Mouse (Mus musculus) layer of hippocampus, adult 11-12 months (tissue): ENCODE data around the gene Mroh7.

Experiments used
- DNase-seq: peaks from one replicate; pipeline ENCODE4 v3.0.0; 2022; ENCODE audit warnings: low spot score

The Mroh7 gene

GRCm38 (mm10) chr4:106693841-106694430, 36.8 kb downstream of the Mroh7 start:
- DNase-seq: no peak

GRCm38 (mm10) chr4:106688636-106689296, 42.0 kb downstream of the Mroh7 start:
- no peak for DNase-seq

DNA sequence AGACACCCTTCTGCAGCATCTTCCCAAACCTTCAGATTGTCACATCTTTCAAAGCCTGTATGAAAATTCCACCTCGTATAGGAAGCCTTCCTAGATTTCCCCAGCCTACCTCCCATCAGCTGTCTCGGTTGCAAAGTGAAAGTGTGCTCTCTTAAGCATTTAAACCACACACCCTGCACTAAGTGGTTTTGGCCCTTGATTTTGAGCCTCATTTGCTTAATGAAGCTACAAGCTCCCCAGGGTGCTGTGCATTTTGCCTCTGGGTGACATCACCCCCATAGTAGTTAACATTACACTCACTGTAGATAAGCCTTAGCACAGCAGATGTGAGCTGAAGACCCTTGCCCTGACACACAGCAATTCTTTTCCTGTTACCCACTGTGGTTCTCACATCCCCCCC, 49.8 kb downstream of the Mroh7 start:
- no peak for DNase-seq

- DNase-seq: no peak
Measured at GRCm38 (mm10) chr4:106679152-106679551, 51.6 kb downstream of the Mroh7 start.

DNA sequence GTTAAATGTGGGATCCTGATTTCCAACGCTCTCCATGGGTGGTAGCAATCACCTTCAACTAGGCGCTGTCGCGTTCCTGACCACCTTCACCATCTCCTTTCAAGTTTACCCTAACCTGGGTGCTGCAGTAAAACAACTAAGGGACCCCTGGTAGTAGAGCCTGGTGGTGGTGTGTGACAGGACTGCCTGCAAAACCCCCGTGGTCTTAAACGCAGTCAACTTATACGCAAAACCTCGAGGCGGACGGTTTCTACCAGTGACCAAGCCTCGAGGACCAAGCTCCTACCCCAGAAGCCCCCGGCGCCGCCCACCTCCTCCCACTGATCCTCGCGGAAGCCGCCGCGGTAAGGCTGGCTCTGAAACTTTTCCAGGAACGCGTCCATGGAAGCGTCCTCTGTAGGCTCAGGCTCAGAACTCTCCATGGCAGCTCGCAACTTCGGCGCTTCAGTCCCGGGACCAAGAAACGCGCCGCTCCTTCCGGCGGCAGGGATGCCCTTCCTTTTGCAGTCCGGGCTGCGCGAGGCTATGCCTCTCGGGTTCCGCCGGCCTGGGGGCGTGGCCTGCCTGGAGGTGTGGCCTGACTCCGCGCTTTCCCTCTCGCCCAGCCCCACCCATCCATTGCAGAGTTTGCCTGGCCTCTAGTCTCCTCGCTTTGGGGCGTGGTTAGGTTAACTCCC, 52.1 kb downstream of the Mroh7 start, which contains the start of gene Ttc4:
TSS of gene Ttc4 (minus strand) at position 503 of the 677 bp plus-strand sequence.
- peak; percentile 85 for DNase-seq

- no peak for DNase-seq
Measured at GRCm38 (mm10) chr4:106676749-106677148, 54.0 kb downstream of the Mroh7 start.

- DNase-seq: no peak
Measured at GRCm38 (mm10) chr4:106666546-106666945, 64.2 kb downstream of the Mroh7 start.

DNA sequence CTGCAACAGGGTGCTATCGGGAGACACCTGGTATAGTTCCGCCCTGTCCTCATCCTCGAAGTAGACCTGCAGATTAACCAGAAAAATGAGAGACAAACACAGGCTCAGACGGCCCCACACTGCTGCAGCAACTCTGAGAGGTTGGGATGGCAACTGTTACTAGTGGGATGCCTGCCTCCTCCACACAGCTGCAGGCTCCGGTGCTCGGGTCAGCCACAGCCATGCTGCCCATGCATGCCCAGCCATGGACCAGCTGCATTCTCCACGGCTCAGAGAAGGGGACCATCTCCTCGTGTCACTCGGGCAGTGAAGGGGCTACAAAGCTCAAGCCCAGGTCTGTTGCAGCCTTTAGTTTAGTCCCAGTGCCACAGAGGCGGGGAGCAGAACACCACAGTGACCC, 65.1 kb downstream of the Mroh7 start:
- no peak for DNase-seq

- no peak for DNase-seq
Measured at GRCm38 (mm10) chr4:106665269-106665668, 65.5 kb downstream of the Mroh7 start.

DNA sequence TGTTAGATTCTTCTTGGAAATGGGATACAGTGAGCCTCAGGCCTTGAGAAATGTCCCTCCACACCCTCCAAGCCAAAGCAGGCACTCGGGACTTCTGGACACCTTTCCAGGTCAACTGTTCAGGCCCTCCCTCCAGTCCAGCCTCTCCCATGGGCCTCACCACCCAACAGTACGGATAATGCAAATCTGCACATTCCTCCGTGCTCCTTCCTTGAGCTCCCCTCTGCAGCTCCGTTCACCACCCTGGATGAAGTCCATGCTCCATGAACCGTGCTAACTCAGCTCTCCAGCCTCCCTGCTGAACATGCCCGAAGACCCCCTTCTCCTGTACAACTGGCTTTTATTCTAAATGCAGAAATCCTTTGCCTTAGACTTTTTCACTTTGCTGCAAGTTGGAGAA, 66.0 kb downstream of the Mroh7 start:
- DNase-seq: no peak

GRCm38 (mm10) chr4:106663956-106664470, 66.7 kb downstream of the Mroh7 start:
- no peak for DNase-seq

GRCm38 (mm10) chr4:106655681-106656080, 75.0 kb downstream of the Mroh7 start:
- no peak for DNase-seq

- DNase-seq: no peak
Measured at GRCm38 (mm10) chr4:106653051-106653450, 77.7 kb downstream of the Mroh7 start.

GRCm38 (mm10) chr4:106652546-106652945, 78.2 kb downstream of the Mroh7 start:
- DNase-seq: no peak

- peak; percentile 97 for DNase-seq
Measured at GRCm38 (mm10) chr4:106650833-106651527, 79.7 kb downstream of the Mroh7 start, which contains the start of gene Pars2. Pars2 (plus strand) TSS chr4:106651069.

GRCm38 (mm10) chr4:106647137-106647536, 83.6 kb downstream of the Mroh7 start:
- no peak for DNase-seq

DNA sequence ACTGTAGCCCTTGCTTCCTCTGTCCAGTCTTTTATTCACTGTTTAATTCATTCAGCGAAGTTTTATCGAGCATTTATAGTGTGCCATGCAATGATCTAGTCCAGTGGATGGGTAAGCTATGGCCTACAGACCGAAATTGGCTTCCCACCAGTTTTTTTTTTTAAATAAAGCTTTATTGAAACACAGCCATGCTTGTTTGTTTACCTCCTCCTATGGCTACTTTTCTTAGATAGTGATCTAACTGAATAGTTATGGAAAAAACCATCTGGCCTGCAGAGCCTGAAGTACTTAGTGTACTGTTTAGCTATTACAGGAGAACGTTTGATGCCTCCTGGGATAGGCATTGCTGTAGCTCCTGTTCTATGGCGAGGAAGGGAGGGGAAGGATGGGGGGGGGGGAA, 84.9 kb downstream of the Mroh7 start:
- no peak for DNase-seq

GRCm38 (mm10) chr4:106644218-106644610, 86.5 kb downstream of the Mroh7 start:
- no peak for DNase-seq

GRCm38 (mm10) chr4:106643483-106644217, 87.1 kb downstream of the Mroh7 start:
- DNase-seq: no peak

GRCm38 (mm10) chr4:106634086-106634479, 96.6 kb downstream of the Mroh7 start:
- no peak for DNase-seq

GRCm38 (mm10) chr4:106633281-106634085, 97.2 kb downstream of the Mroh7 start:
- no peak for DNase-seq
